Mouse (Mus musculus) hindbrain, embryonic 15.5 days (tissue): ENCODE measurements around the gene Prss38. TPM values are rescaled to one million over a fixed set of nuclear protein-coding genes. Genes with fewer than 3 reads are reported as not detected.

Source experiments
- ATAC-seq: fragments of 200-750 bp; cut with Nextera tagmentation; 2 replicates; pipeline ENCODE4 v1.8.0; 2017; ENCODE audit warnings: low read depth, moderate number of reproducible peaks, moderate TSS enrichment; ENCODE audit not compliant: low FRiP score
- H3K27ac ChIP-seq: fragments of 300-500 bp; sonication (generic); replicated peaks from 2 replicates; pipeline ENCODE4 v1.5.1; 2015; ENCODE audit warnings: mild to moderate bottlenecking, inconsistent platforms
- H3K27me3 ChIP-seq: fragments of 300-500 bp; sonication (generic); 2 replicates; pipeline ENCODE4 v1.6.1; 2015; ENCODE audit warnings: control low read depth, inconsistent platforms
- H3K36me3 ChIP-seq: fragments of 300-500 bp; sonication (generic); 2 replicates; pipeline ENCODE4 v1.6.1; 2015; ENCODE audit warnings: control low read depth, inconsistent platforms
- H3K4me1 ChIP-seq: fragments of 300-500 bp; sonication (generic); replicated peaks from 2 replicates; pipeline ENCODE4 v1.6.1; 2015; ENCODE audit warnings: control low read depth, inconsistent platforms
- H3K4me2 ChIP-seq: fragments of 300-500 bp; sonication (generic); 2 replicates; pipeline ENCODE4 v1.6.1; 2015; ENCODE audit warnings: moderate library complexity, mild to moderate bottlenecking, inconsistent platforms
- H3K4me3 ChIP-seq: fragments of 300-500 bp; sonication (generic); 2 replicates; pipeline ENCODE4 v1.5.1; 2015; ENCODE audit warnings: mild to moderate bottlenecking, inconsistent platforms
- H3K9ac ChIP-seq: fragments of 300-500 bp; sonication (generic); 2 replicates; pipeline ENCODE4 v1.6.1; 2015; ENCODE audit warnings: inconsistent platforms
- H3K9me3 ChIP-seq: fragments of 300-500 bp; sonication (generic); 2 replicates; pipeline ENCODE4 v1.6.1; 2016; ENCODE audit warnings: control low read depth, inconsistent platforms
- WGBS: fragments of 180-500 bp; shearing (Covaris S2); methylation state at CpG from one replicate; pipeline ENCODE4 v1.1.7; 2015; 5-methylcytosine and 5-hydroxymethylcytosine counted together
- polyA plus RNA-seq: library from polyadenylated mRNA; unstranded; fragments of >200 nt; fragmentation: Nextera tagmentation; extraction: Ambion mirVana; gene quantifications from 2 replicates; pipeline ENCODE4 v1.2.1, GENCODE M21; 2015

The Prss38 gene
- polyA plus RNA-seq, 1 experiment from 2014 or later = not detected

GRCm38 (mm10) chr11:59397536-59398371 lies 22.3 kb upstream of the Prss38 start:
- 71% methylated on average over 22 of the region's 22 CpGs for WGBS
- Histone ChIP-seq H3K27me3 (no peaks in the 10 kb centered on the region), H3K4me3 (no peak overlapping the region)

GRCm38 (mm10) chr11:59394451-59394850 lies 19.0 kb upstream of the Prss38 start:
- no peak overlapping the region for H3K4me2 ChIP-seq
- H3K27ac ChIP-seq = no peak overlapping the region
- 0 out of 2 replicates have a peak, but pooled peaks cover 3% of the 10 kb centered on the region for H3K4me1 ChIP-seq
- ATAC-seq = no peak
- H3K9ac ChIP-seq = no peak overlapping the region
- H3K36me3 ChIP-seq = no peaks in the 10 kb centered on the region
- no peaks in the 10 kb centered on the region for H3K27me3 ChIP-seq
- H3K4me3 ChIP-seq = no peak overlapping the region
- WGBS = 86% methylated on average over 5 of the region's 5 CpGs
- no peaks in the 10 kb centered on the region for H3K9me3 ChIP-seq

More at GRCm38 (mm10) chr11:59397536-59398371, 22.3 kb upstream of the Prss38 start:
- Histone ChIP-seq H3K4me2 (no peak overlapping the region), H3K4me1 (no peaks in the 10 kb centered on the region), H3K9me3 (no peaks in the 10 kb centered on the region), H3K27ac (no peak overlapping the region), H3K9ac (no peak overlapping the region), H3K36me3 (peaks cover 5% of the 10 kb centered on the region; the same call in 1 of the 2 replicates)
- no peak for ATAC-seq

- ATAC-seq = peak; percentile 56; the same call in 1 of the 2 replicates
- 27% methylated on average over 9 of the region's 9 CpGs for WGBS
- peak overlapping the region; percentile 34; the same call in 1 of the 2 replicates for H3K27ac ChIP-seq
Measured at GRCm38 (mm10) chr11:59393591-59393990, 18.1 kb upstream of the Prss38 start.

GRCm38 (mm10) chr11:59392300-59392699 lies 16.8 kb upstream of the Prss38 start:
- Histone ChIP-seq H3K4me1 (0 out of 2 replicates have a peak, but pooled peaks cover 3% of the 10 kb centered on the region), H3K9me3 (no peaks in the 10 kb centered on the region), H3K4me3 (no peak overlapping the region), H3K27ac (no peak overlapping the region), H3K36me3 (no peaks in the 10 kb centered on the region), H3K27me3 (no peaks in the 10 kb centered on the region), H3K4me2 (no peak overlapping the region), H3K9ac (no peak overlapping the region)
- ATAC-seq = no peak
- WGBS = 74% methylated on average over 6 of the region's 6 CpGs

More at GRCm38 (mm10) chr11:59393591-59393990, 18.1 kb upstream of the Prss38 start:
- no peak overlapping the region for H3K9ac ChIP-seq
- no peak overlapping the region for H3K4me3 ChIP-seq
- no peak overlapping the region for H3K4me2 ChIP-seq
- H3K27me3 ChIP-seq = no peaks in the 10 kb centered on the region
- H3K36me3 ChIP-seq = no peaks in the 10 kb centered on the region
- no peaks in the 10 kb centered on the region for H3K9me3 ChIP-seq
- 0 out of 2 replicates have a peak, but pooled peaks cover 3% of the 10 kb centered on the region for H3K4me1 ChIP-seq

GRCm38 (mm10) chr11:59390470-59390869 lies 15.0 kb upstream of the Prss38 start:
- Histone ChIP-seq H3K9ac (no peak overlapping the region), H3K4me1 (0 out of 2 replicates have a peak, but pooled peaks cover 3% of the 10 kb centered on the region), H3K4me3 (no peak overlapping the region), H3K27ac (no peak overlapping the region), H3K27me3 (no peaks in the 10 kb centered on the region), H3K9me3 (no peaks in the 10 kb centered on the region), H3K36me3 (no peaks in the 10 kb centered on the region), H3K4me2 (no peak overlapping the region)
- no peak for ATAC-seq
- WGBS = 55% methylated on average over 9 of the region's 9 CpGs

- H3K9ac ChIP-seq = no peak overlapping the region
- H3K27me3 ChIP-seq = no peaks in the 10 kb centered on the region
- H3K4me3 ChIP-seq = no peak overlapping the region
- no peak overlapping the region for H3K27ac ChIP-seq
- peaks cover 3% of the 10 kb centered on the region; the same call in 1 of the 2 replicates for H3K4me1 ChIP-seq
- no peaks in the 10 kb centered on the region for H3K9me3 ChIP-seq
- H3K36me3 ChIP-seq = no peaks in the 10 kb centered on the region
- no peak overlapping the region for H3K4me2 ChIP-seq
- WGBS = 65% methylated on average over 4 of the region's 4 CpGs
- ATAC-seq = no peak
Measured at GRCm38 (mm10) chr11:59389617-59390016, 14.2 kb upstream of the Prss38 start.

- peaks cover 3% of the 10 kb centered on the region; the same call in 1 of the 2 replicates for H3K4me1 ChIP-seq
- H3K4me3 ChIP-seq = no peak overlapping the region
- ATAC-seq = no peak
- no peaks in the 10 kb centered on the region for H3K27me3 ChIP-seq
- H3K9ac ChIP-seq = no peak overlapping the region
- H3K36me3 ChIP-seq = no peaks in the 10 kb centered on the region
- 78% methylated on average over 4 of the region's 4 CpGs for WGBS
- H3K4me2 ChIP-seq = no peak overlapping the region
- no peak overlapping the region for H3K27ac ChIP-seq
- H3K9me3 ChIP-seq = no peaks in the 10 kb centered on the region
Measured at GRCm38 (mm10) chr11:59388806-59389205, 13.3 kb upstream of the Prss38 start.

- 90% methylated on average over 4 of the region's 4 CpGs for WGBS
- Histone ChIP-seq H3K9me3 (no peaks in the 10 kb centered on the region), H3K4me1 (peaks cover 3% of the 10 kb centered on the region; the same call in 1 of the 2 replicates), H3K9ac (no peak overlapping the region), H3K36me3 (no peaks in the 10 kb centered on the region), H3K27ac (no peak overlapping the region), H3K4me2 (no peak overlapping the region), H3K27me3 (no peaks in the 10 kb centered on the region), H3K4me3 (no peak overlapping the region)
- ATAC-seq = no peak
Measured at GRCm38 (mm10) chr11:59387471-59387870, 12.0 kb upstream of the Prss38 start.

- Histone ChIP-seq H3K4me2 (no peak overlapping the region), H3K4me1 (no peaks in the 10 kb centered on the region; the same call in 1 of the 2 replicates), H3K9me3 (no peaks in the 10 kb centered on the region), H3K4me3 (no peak overlapping the region), H3K27ac (no peak overlapping the region), H3K9ac (no peak overlapping the region), H3K36me3 (no peaks in the 10 kb centered on the region), H3K27me3 (no peaks in the 10 kb centered on the region)
- no peak for ATAC-seq
- WGBS = 16% methylated on average over 8 of the region's 8 CpGs
Measured at GRCm38 (mm10) chr11:59385123-59385522, 9.7 kb upstream of the Prss38 start.

- no peak for ATAC-seq
- Histone ChIP-seq H3K27me3 (no peaks in the 10 kb centered on the region), H3K4me1 (no peaks in the 10 kb centered on the region; the same call in 1 of the 2 replicates), H3K9me3 (no peaks in the 10 kb centered on the region), H3K4me2 (no peak overlapping the region), H3K9ac (no peak overlapping the region), H3K27ac (no peak overlapping the region), H3K36me3 (no peaks in the 10 kb centered on the region), H3K4me3 (no peak overlapping the region)
- WGBS = 48% methylated on average over 7 of the region's 7 CpGs
Measured at GRCm38 (mm10) chr11:59384441-59384959, 9.0 kb upstream of the Prss38 start.

- Histone ChIP-seq H3K27me3 (no peaks in the 10 kb centered on the region), H3K36me3 (no peaks in the 10 kb centered on the region), H3K9me3 (no peaks in the 10 kb centered on the region), H3K4me3 (no peak overlapping the region), H3K27ac (no peak overlapping the region), H3K4me2 (no peak overlapping the region), H3K9ac (no peak overlapping the region), H3K4me1 (no peaks in the 10 kb centered on the region)
- no peak for ATAC-seq
Measured at GRCm38 (mm10) chr11:59379547-59379946, 4.1 kb upstream of the Prss38 start.

- H3K9ac ChIP-seq = no peak overlapping the region
Measured at GRCm38 (mm10) chr11:59377999-59378398, 2.5 kb upstream of the Prss38 start.

More at GRCm38 (mm10) chr11:59377999-59378398, 2.5 kb upstream of the Prss38 start:
- Histone ChIP-seq H3K4me3 (no peak overlapping the region), H3K4me2 (no peak overlapping the region), H3K9me3 (no peaks in the 10 kb centered on the region), H3K27me3 (no peaks in the 10 kb centered on the region), H3K27ac (no peak overlapping the region), H3K36me3 (no peaks in the 10 kb centered on the region), H3K4me1 (no peaks in the 10 kb centered on the region)
- WGBS = 82% methylated on average over 3 of the region's 3 CpGs
- ATAC-seq = no peak
